Mouse (Mus musculus) small intestine, adult 2 months (tissue): ENCODE results near the gene Bbs9. TPM values are rescaled to one million over a fixed set of nuclear protein-coding genes. Genes with fewer than 3 reads are reported as not detected.

ENCODE experiments used
- H3K27ac ChIP-seq: fragments of 200-500 bp; 2 replicates; pipeline ENCODE4 v1.5.1; 2012; ENCODE audit warnings: low read depth, low read length, control low read depth, inconsistent platforms; ENCODE audit not compliant: insufficient read depth
- H3K27me3 ChIP-seq: fragments of 200-500 bp; 2 replicates; pipeline ENCODE4 v1.6.1; 2012; ENCODE audit warnings: mild to moderate bottlenecking, moderate library complexity, low read length, inconsistent platforms; ENCODE audit not compliant: control insufficient read depth, insufficient read depth
- H3K36me3 ChIP-seq: fragments of 200-500 bp; 2 replicates; pipeline ENCODE4 v1.6.1; 2012; ENCODE audit warnings: mild to moderate bottlenecking, low read length, control low read depth, inconsistent platforms; ENCODE audit not compliant: control insufficient read depth, insufficient read depth
- H3K4me1 ChIP-seq: fragments of 200-500 bp; 2 replicates; pipeline ENCODE4 v1.6.1; 2012; ENCODE audit warnings: low read length, inconsistent platforms, mixed read lengths; ENCODE audit not compliant: control insufficient read depth, insufficient read depth, insufficient read length
- H3K4me3 ChIP-seq: fragments of 200-500 bp; 2 replicates; pipeline ENCODE4 v1.5.1; 2012; ENCODE audit warnings: low read depth, mild to moderate bottlenecking, control low read depth, inconsistent platforms, low read length, moderate library complexity
- CTCF ChIP-seq: fragments of 200-500 bp; IDR thresholded peaks from 2 replicates; pipeline ENCODE4 v1.5.1; 2012; ENCODE audit warnings: low read depth, mild to moderate bottlenecking, control low read depth, inconsistent platforms, low read length, moderate library complexity, mixed read lengths; ENCODE audit not compliant: insufficient replicate concordance, insufficient read length; ENCODE audit errors: extremely low read depth
- POLR2A ChIP-seq: fragments of 200-500 bp; IDR thresholded peaks from 2 replicates; pipeline ENCODE4 v1.6.1; 2012; ENCODE audit warnings: low read depth, mild to moderate bottlenecking, control low read depth, inconsistent platforms, low read length, moderate library complexity
- WGBS: fragments of 180-500 bp; shearing (Covaris S2); methylation state at CpG from one replicate; pipeline ENCODE4 v1.1.7; 2018; 5-methylcytosine and 5-hydroxymethylcytosine counted together
- polyA plus RNA-seq: library from polyadenylated mRNA; depleted of rRNA; stranded (reverse); fragments of >200 nt; gene quantifications from 2 replicates; pipeline ENCODE4 v1.2.3, GENCODE M21; 2012

Gene Bbs9
- polyA plus RNA-seq, 1 experiment = 5.4 TPM

DNA sequence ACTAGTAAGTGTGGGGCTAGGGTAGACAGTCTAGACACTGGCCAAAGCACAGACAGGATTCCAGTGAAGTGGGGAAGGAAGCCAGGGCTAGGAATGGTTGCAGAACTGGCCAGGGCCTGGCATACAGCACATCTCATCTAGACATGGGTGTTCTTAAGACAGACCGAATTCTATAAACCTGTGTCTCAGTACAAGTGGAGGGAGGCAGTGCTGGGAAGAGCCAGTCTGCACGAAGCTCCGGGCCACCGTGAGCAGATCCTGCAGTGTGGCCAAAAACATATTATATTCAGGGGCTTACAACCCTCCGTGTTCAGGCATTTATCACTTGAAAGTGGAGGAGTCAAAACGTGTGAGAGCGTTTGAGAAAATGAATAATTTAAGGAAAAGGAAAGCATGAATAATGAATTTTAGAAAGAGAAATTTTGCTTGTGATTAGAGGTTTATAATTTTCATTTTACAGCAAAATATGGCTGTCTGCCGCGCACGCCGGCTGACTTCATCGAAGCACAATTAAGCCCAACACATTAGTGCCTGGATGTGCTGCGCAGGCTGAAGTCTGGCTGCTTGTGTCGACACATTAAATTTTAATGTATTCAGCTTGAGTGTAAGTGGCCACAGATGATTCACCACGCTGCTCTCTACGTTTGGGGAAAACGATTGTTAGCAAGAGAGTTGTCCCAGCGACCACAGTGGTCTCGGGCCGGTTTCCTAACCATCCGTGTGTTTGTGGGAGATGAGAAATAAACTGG is 353.9 kb downstream of the Bbs9 start:
- no peak overlapping the region for H3K4me3 ChIP-seq
- 95% methylated on average over 21 of the region's 21 CpGs for WGBS
- TF ChIP-seq CTCF = no peak
- no peak for TF ChIP-seq POLR2A
- no peaks in the 10 kb centered on the region for H3K27me3 ChIP-seq
- H3K27ac ChIP-seq = no peak overlapping the region
- H3K36me3 ChIP-seq = no peaks in the 10 kb centered on the region
- peaks cover 3% of the 10 kb centered on the region; the same call in 1 of the 2 replicates for H3K4me1 ChIP-seq

DNA sequence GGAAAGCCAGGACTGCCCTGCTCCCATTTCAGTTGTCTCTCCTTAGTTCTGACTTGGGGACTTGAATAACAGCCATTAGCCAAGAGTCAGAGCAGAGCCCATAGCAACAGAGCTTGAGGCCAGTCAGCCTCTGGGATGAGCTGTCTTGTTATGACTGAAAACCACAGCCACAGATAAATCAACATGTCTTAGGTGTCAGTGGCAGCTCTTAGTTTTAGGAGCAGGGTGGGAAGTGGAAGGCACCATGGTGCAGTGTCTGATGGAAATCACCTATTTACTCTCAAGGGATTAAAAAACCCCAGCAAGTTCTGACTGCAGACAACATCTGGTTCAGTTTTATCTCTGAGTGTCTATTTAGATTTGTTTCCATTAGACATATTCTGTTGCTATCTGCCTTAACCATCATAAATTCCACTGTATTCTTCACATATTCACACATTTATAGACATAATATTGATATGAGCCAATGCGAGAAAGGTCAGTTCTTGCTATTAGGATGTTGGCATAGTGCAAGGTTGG is 359.5 kb downstream of the Bbs9 start:
- 97% methylated on average over 1 of the region's 1 CpGs for WGBS
- Histone ChIP-seq H3K27me3 (no peaks in the 10 kb centered on the region), H3K4me1 (no peaks in the 10 kb centered on the region), H3K27ac (no peak overlapping the region), H3K4me3 (no peak overlapping the region), H3K36me3 (no peaks in the 10 kb centered on the region)
- TF ChIP-seq CTCF = no peak
- TF ChIP-seq POLR2A = no peak

DNA sequence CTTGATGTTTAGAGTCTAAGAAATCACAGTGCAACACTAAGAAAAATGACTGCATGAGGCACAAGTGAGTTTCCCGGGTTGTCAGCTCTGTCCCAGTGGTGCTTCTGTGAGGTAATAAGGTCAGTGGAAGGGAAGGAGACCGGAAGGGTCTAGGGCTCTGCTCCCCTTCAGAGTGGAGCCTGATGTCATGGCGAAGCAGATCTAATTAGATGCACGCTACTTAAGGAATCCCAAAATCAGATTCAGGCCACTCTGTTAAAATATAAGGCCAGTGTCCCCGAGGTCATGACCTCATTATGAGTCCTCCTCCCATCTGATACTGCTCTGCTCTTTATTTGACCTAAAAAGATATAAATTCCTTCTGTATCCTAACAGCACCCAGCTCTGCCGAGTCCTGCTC is 361.5 kb downstream of the Bbs9 start:
- 72% methylated on average over 6 of the region's 6 CpGs for WGBS
- no peak overlapping the region for H3K27ac ChIP-seq

DNA sequence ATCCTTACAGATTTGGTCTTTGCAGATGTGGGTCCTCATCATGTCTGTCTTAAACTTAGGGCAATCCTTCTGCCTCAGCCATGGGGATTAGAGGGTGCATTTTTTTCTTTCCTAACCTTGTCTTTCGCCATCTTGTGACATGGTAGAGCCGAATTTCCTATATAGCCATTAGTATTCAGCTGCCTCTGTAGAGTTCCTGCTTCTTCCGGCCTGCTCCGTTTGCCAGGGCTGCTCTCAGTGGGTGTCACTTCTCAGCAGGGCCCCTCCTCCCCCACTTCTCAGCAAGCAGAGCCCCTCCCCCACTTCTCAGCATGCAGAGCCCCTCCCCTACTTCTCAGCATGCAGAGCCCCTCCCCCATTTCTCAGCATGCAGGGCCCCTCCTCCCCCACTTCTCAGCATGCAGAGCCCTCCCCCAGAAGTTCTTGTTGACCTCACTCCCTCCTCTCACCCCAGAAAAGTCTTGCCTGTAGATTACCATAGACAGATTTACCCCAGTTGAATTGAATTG is 362.2 kb downstream of the Bbs9 start:
- Histone ChIP-seq H3K4me3 (no peak overlapping the region), H3K36me3 (no peaks in the 10 kb centered on the region), H3K4me1 (no peaks in the 10 kb centered on the region), H3K27me3 (no peaks in the 10 kb centered on the region), H3K27ac (no peak overlapping the region)
- 64% methylated on average over 4 of the region's 4 CpGs for WGBS
- no peak for TF ChIP-seq CTCF
- no peak for TF ChIP-seq POLR2A

More for the DNA sequence above, 361.5 kb downstream of the Bbs9 start:
- H3K4me3 ChIP-seq = no peak overlapping the region
- H3K27me3 ChIP-seq = no peaks in the 10 kb centered on the region
- no peak for TF ChIP-seq CTCF
- TF ChIP-seq POLR2A = no peak
- no peaks in the 10 kb centered on the region for H3K36me3 ChIP-seq
- H3K4me1 ChIP-seq = no peaks in the 10 kb centered on the region

DNA sequence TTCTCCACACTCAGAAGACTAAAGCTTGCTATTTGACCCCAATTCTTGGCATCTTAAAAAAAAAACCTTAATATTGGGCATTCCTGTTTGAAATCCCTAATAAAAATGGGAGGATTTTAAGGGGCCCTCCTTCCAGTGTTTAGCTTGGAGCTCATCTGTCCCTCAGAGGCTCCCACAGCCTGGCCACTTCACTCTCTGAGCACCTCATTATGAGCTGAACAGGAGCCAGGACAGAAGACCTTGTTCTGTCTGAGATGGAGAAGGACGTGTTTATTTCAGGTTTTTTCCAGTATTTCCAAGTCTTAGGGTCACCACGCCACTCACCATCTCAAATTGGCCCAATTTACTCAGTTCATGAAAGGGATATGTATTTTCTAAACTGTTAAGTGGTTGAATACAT is 370.5 kb downstream of the Bbs9 start:
- H3K27me3 ChIP-seq = no peaks in the 10 kb centered on the region
- no peaks in the 10 kb centered on the region for H3K36me3 ChIP-seq
- no peak overlapping the region for H3K4me3 ChIP-seq
- 94% methylated on average over 2 of the region's 2 CpGs for WGBS
- H3K4me1 ChIP-seq = no peaks in the 10 kb centered on the region
- no peak overlapping the region for H3K27ac ChIP-seq
- TF ChIP-seq CTCF (no peak), POLR2A (no peak)

DNA sequence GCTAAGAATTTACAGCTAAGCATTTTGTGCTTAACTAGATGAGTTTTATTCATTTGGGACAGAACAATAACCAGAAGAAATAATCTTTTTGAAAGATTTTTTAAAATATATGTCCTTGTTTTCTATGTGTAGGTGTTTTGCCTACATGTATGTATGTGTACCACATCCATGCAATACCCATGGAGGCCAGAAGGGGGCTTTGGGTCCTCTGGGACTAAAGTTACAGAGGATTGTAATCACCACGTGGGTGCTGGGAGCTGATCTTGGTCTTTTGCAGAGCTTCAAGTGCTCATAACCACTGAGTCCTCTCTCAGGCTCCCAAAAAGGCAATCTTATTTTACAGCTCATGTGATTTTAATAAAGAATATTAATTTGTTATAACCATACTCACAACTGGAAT is 371.3 kb downstream of the Bbs9 start:
- 69% methylated on average over 1 of the region's 1 CpGs for whole genome bisulfite sequencing
- Histone ChIP-seq H3K27me3 (no peaks in the 10 kb centered on the region), H3K36me3 (no peaks in the 10 kb centered on the region), H3K4me1 (no peaks in the 10 kb centered on the region), H3K27ac (no peak overlapping the region), H3K4me3 (no peak overlapping the region)
- TF ChIP-seq POLR2A (no peak), CTCF (no peak; the same call in 1 of the 2 replicates)

DNA sequence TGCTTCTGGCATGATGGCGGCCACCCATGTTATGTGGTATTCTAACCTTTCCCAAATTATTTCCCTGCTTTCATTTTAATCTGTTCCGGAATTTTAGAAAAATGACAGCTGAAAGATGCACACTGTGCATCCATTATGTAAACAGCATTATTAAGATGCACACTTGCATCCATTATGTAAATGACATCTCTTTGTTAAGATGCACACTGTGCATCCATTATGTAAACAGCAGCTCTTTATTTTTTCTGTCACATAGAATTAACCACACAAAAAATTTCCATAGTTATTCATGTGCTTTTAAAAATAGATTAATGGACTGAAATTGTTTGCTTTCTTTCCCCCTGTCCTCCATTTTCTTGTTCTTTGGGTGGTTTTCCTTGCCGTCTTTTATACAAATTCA is 373.3 kb downstream of the Bbs9 start:
- Histone ChIP-seq H3K27me3 (no peaks in the 10 kb centered on the region), H3K4me3 (no peak overlapping the region), H3K27ac (no peak overlapping the region), H3K36me3 (no peaks in the 10 kb centered on the region), H3K4me1 (no peaks in the 10 kb centered on the region)
- TF ChIP-seq CTCF (no peak), POLR2A (no peak)
- WGBS = 94% methylated on average over 3 of the region's 3 CpGs
